Mouse (Mus musculus) layer of hippocampus, adult 2 months (tissue): Measurements from ENCODE around the gene Fam110a. TPM values are rescaled to one million over a fixed set of nuclear protein-coding genes. Genes with fewer than 3 reads are reported as not detected.

Source experiments
- DNase-seq, 2 experiments: peaks; one replicate each; pipeline ENCODE4 v3.0.0; 2022; ENCODE audit warnings: low spot score in 2 of 2
- H3K27ac ChIP-seq: fragments of 200-600 bp; 2 replicates; pipeline ENCODE4 v1.8.1; 2022
- H3K4me3 ChIP-seq: fragments of 200-600 bp; 2 replicates; pipeline ENCODE4 v1.8.1; 2022; ENCODE audit warnings: mild to moderate bottlenecking
- CTCF ChIP-seq: fragments of 200-600 bp; conservative IDR thresholded peaks from 2 replicates; pipeline ENCODE4 v1.8.1; 2022; ENCODE audit warnings: antibody characterized with exemption, mild to moderate bottlenecking, moderate library complexity
- microRNA-seq, 2 experiments: library from miRNA; unstranded; fragments of <30 nt; microRNA quantifications; one replicate each; pipeline ENCODE4 v1.2.0; 2021
- total RNA-seq, 2 experiments: library from RNA; stranded (reverse); gene quantifications; 2 replicates each; pipeline ENCODE4 v1.2.3; 2021

Fam110a gene
- total RNA-seq, 2 experiments from 2014 or later: 7.8 to 8.0 TPM

DNA sequence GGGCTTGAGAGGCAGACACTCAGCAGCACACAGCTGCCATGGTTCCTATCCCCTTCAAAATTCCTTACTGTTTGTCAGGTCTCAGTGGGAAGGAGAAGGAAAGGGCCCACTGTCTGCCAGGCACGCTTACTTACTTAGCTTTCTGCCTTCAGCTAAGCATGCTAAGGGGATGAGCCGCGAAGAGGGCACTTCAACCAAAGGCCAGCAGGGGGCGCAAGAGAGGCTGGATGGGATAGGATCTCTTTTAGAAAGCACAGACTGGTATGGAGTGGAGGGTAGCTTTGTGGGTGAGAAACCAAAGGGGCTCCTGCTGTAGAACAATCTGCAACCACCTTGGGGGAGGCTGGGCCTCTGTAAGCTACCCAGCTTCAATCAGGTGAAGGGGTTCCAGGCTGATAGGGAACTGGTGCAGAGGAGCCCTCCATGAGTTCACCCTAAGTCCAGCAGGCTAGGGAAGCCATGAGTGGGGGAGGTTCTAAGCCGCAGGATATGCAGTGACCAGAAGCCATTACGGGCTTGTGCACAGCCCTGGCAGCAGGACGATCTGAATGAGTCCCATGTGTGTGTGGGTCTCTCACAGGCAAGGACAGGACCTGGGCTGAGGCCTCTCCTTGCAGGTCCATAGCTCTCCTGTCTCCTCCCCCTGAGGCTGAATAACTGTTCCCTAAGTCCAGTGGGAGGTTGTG is 49.5 kb downstream of the Fam110a start:
- H3K4me3 ChIP-seq: no peak overlapping the region
- H3K27ac ChIP-seq: no peak overlapping the region
- DNase-seq: peak; percentile 79 to 91
- peak; percentile 97 for TF ChIP-seq CTCF

GRCm38 (mm10) chr2:151927103-151927502 is 52.9 kb downstream of the Fam110a start:
- no peak overlapping the region for H3K4me3 ChIP-seq
- no peak overlapping the region for H3K27ac ChIP-seq
- TF ChIP-seq CTCF: no peak
- no peak for DNase-seq

- DNase-seq: no peak
- Histone ChIP-seq H3K27ac (no peak overlapping the region), H3K4me3 (no peak overlapping the region)
- no peak for TF ChIP-seq CTCF
Observed at GRCm38 (mm10) chr2:151925715-151926114, 54.3 kb downstream of the Fam110a start.

DNA sequence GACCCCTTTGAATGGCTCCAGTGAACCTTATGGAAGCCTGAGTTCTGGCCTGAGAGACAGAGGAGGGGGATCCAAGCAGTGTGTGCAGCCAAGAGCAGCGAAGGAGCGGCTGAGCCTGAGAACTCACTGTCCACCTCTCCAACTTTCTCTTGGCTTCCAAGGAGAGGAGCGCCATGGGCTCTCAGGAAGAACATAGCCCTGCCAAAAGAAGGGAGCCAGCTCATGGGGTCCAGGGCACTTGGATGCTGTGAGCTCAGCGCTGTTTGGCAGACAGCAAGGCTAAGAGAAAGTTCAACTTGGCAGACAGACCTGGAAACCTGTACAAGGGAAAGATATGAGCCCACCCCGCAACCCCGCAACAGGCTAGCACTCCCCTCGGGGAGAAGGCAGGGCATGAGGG is 55.7 kb downstream of the Fam110a start:
- Histone ChIP-seq H3K4me3 (no peak overlapping the region), H3K27ac (no peak overlapping the region)
- DNase-seq: no peak
- TF ChIP-seq CTCF: no peak

GRCm38 (mm10) chr2:151921596-151921995 is 58.4 kb downstream of the Fam110a start:
- no peak for DNase-seq
- no peak for TF ChIP-seq CTCF
- H3K27ac ChIP-seq: no peak overlapping the region
- H3K4me3 ChIP-seq: no peak overlapping the region

- no peak for DNase-seq
- no peak overlapping the region for H3K4me3 ChIP-seq
- no peak overlapping the region for H3K27ac ChIP-seq
- TF ChIP-seq CTCF: no peak
Observed at GRCm38 (mm10) chr2:151921068-151921467, 59.0 kb downstream of the Fam110a start.

Small RNA genes lying within 50 kb of the gene (microRNA-seq; reads per million reads assigned to microRNA genes)
- gene Mir1953: 0 reads per million in 2 experiments

Other genes starting within 250 kb of the Fam110a start
- gene Psmf1, start 236.0 kb downstream of the Fam110a start, total RNA-seq: 10 to 100 TPM; 34.6 to 36.9 TPM
- not detected for gene Rspo4, start 137.3 kb downstream of the Fam110a start, total RNA-seq
- gene Angpt4, start 69.0 kb downstream of the Fam110a start, total RNA-seq: under 1 TPM in 1 of 2 experiments, not detected in 1; 0.20 TPM
- 1 to 10 TPM; 2.8 to 2.9 TPM for gene Slc52a3, start 16.3 kb upstream of the Fam110a start, total RNA-seq
- 10 to 100 TPM; 24.4 to 25.4 TPM for gene Scrt2, start 101.3 kb upstream of the Fam110a start, total RNA-seq
- gene Srxn1, start 125.3 kb upstream of the Fam110a start, total RNA-seq: 10 to 100 TPM; 76.0 to 80.6 TPM
- 1 to 10 TPM; 2.7 to 5.1 TPM for gene Tcf15, start 163.3 kb upstream of the Fam110a start, total RNA-seq
- 10 to 100 TPM; 95.3 to 97.7 TPM for gene Csnk2a1, start 246.6 kb upstream of the Fam110a start, total RNA-seq